21 mouse cellular contexts compared by ENCODE assay signal in genomic region chr15:100312346-100312745, GRCm38 (mm10). TPM values are rescaled to one million over a fixed set of nuclear protein-coding genes. Genes with fewer than 3 reads are reported as not detected.
DNase-seq lines count a peak whose midpoint lies in the region; ATAC-seq and TF ChIP-seq lines count a peak whose summit lies in the region.
"Had no signal": no experiment of that assay in that cellular context is flagged by ENCODE, and none has a peak within 500 bp of the region (broad histone marks: within the 10 kb centered on the region; RNA-seq: fewer than 3 reads in every experiment).

No protein-coding gene starts in this region.

- H3K9me3 ChIP-seq in forebrain, embryonic 16.5 days (ENCODE audit: control insufficient read depth, low read length), result no peaks in the 10 kb centered on the region
- H3K9me3 ChIP-seq: embryonic facial prominence, embryonic 13.5 days; neural tube, embryonic 12.5 days had no signal

- no peak overlapping the region for H3K4me2 ChIP-seq in forebrain, embryonic 16.5 days (ENCODE audit: low read length)
- H3K4me2 ChIP-seq: embryonic facial prominence, embryonic 13.5 days; liver, embryonic 11.5 days; neural tube, embryonic 12.5 days had no signal

- DNase-seq in kidney, adult 2 months, result peak; percentile 11
- no peak for DNase-seq in kidney, adult 8-10 months
- DNase-seq in 416B (ENCODE audit: low read depth), result peak; percentile 81
- DNase-seq in NIH3T3 (ENCODE audit: low read depth), result peak; percentile 2
- DNase-seq in cerebellum, adult 18-20 months, result no peak
- DNase-seq: kidney, postnatal 10 days; layer of hippocampus, adult 9-11 months; midbrain, embryonic 14.5 days; right cerebral cortex, postnatal 14 days; thymus, adult 18-20 months had no signal

- TF ChIP-seq POLR2A in kidney, adult 2 months (IDR thresholded peaks at IDR 0.05; ENCODE audit: low read depth, low read length), result no peak

- H3K36me3 ChIP-seq in kidney, adult 2 months (ENCODE audit: control insufficient read depth, insufficient read depth, low read length), result peaks cover 1% of the 10 kb centered on the region; the same call in 1 of the 2 replicates
- H3K36me3 ChIP-seq in forebrain, embryonic 16.5 days (ENCODE audit: control insufficient read depth, insufficient read depth), result no peaks in the 10 kb centered on the region
- H3K36me3 ChIP-seq: neural tube, embryonic 12.5 days had no signal

- no peak overlapping the region for H3K9ac ChIP-seq in forebrain, embryonic 16.5 days (replicated peaks; ENCODE audit: low read depth, low read length)
- H3K9ac ChIP-seq: embryonic facial prominence, embryonic 13.5 days; neural tube, embryonic 12.5 days had no signal

- H3K27me3 ChIP-seq in kidney, adult 2 months (replicated peaks; ENCODE audit: control insufficient read depth, insufficient read depth, low read length), result no peaks in the 10 kb centered on the region
- H3K27me3 ChIP-seq in forebrain, embryonic 16.5 days (replicated peaks; ENCODE audit: control insufficient read depth, insufficient read depth, low read length), result no peaks in the 10 kb centered on the region
- H3K27me3 ChIP-seq: embryonic facial prominence, embryonic 13.5 days; neural tube, embryonic 12.5 days; Patski had no signal

- peak; percentile 36 for ATAC-seq in megakaryocyte, adult 5-6 weeks (ENCODE audit: poor library complexity, severe bottlenecking)
- ATAC-seq in forebrain, embryonic 16.5 days, result no peak
- ATAC-seq: hindbrain, postnatal 0 days; Patski had no signal

- no peak overlapping the region for H3K4me3 ChIP-seq in kidney, adult 2 months (ENCODE audit: insufficient read depth, low read depth, low read length)
- H3K4me3 ChIP-seq in forebrain, embryonic 16.5 days (replicated peaks; ENCODE audit: low read length), result no peak overlapping the region
- H3K4me3 ChIP-seq: embryonic facial prominence, embryonic 13.5 days; neural tube, embryonic 12.5 days had no signal

- no peak overlapping the region for H3K27ac ChIP-seq in kidney, adult 2 months (ENCODE audit: insufficient read depth, low read depth, low read length)
- no peak overlapping the region for H3K27ac ChIP-seq in forebrain, embryonic 16.5 days (ENCODE audit: low read length)
- H3K27ac ChIP-seq: embryonic facial prominence, embryonic 13.5 days; hindbrain, postnatal 0 days; neural tube, embryonic 12.5 days had no signal

- 69% methylated on average over 2 of the region's 2 CpGs for WGBS in kidney, adult 2 months
- 95% methylated on average over 2 of the region's 2 CpGs for WGBS in forebrain, embryonic 16.5 days

- H3K4me1 ChIP-seq in kidney, adult 2 months (ENCODE audit: control insufficient read depth, insufficient read depth, low read length), result peaks cover 9% of the 10 kb centered on the region
- no peaks in the 10 kb centered on the region for H3K4me1 ChIP-seq in forebrain, embryonic 16.5 days (replicated peaks; ENCODE audit: control insufficient read depth, insufficient read depth, low read length)
- H3K4me1 ChIP-seq: embryonic facial prominence, embryonic 13.5 days; neural tube, embryonic 12.5 days had no signal

- TF ChIP-seq CTCF in kidney, adult 2 months (conservative IDR thresholded peaks at IDR 0.05; ENCODE audit: insufficient read depth, insufficient read length, low read depth, low read length), result no peak

RNA-seq across cellular contexts. Expression of gene Mettl7a1, which starts 8.4 kb away (rescaled TPM):
- 370 and 430 TPM in 2 replicates for polyA plus RNA-seq in kidney, adult 2 months (2012; rRNA removed)
- 21.4 and 25.2 TPM in 2 replicates for total RNA-seq in megakaryocyte, adult 5-6 weeks (2015)
- 59.4 and 64.4 TPM in 2 replicates for total RNA-seq in megakaryocyte, adult 5-6 weeks (2017)
- 3.1 and 3.8 TPM in 2 replicates for polyA plus RNA-seq in forebrain, embryonic 16.5 days (2015; fragmentation: Nextera tagmentation; extraction: Ambion mirVana)

RNA-seq across cellular contexts. Expression of gene Mettl7a3, which starts 22.4 kb away (rescaled TPM):
- polyA plus RNA-seq in kidney, adult 2 months (2012; rRNA removed), result 0.11 and 0.15 TPM in 2 replicates
- not detected in 2 replicates for total RNA-seq in megakaryocyte, adult 5-6 weeks (2015)
- not detected in 2 replicates for total RNA-seq in megakaryocyte, adult 5-6 weeks (2017)
- polyA plus RNA-seq in forebrain, embryonic 16.5 days (2015; fragmentation: Nextera tagmentation; extraction: Ambion mirVana), result not detected in 2 replicates
- polyA plus RNA-seq: heart, embryonic 14.5 days; liver, embryonic 11.5 days; midbrain, embryonic 14.5 days had no signal

RNA-seq across cellular contexts. Expression of gene Tmprss12, which starts 31.7 kb away (rescaled TPM):
- polyA plus RNA-seq in kidney, adult 2 months (2012; rRNA removed), result 0.14 TPM in 1 of 2 replicates, not detected in the other
- total RNA-seq in megakaryocyte, adult 5-6 weeks (2015), result not detected in 2 replicates
- not detected in 2 replicates for total RNA-seq in megakaryocyte, adult 5-6 weeks (2017)
- polyA plus RNA-seq in forebrain, embryonic 16.5 days (2015; fragmentation: Nextera tagmentation; extraction: Ambion mirVana), result not detected in 2 replicates
- total RNA-seq: adrenal gland, adult 18-20 months; gastrocnemius, postnatal 4 days; hindbrain, postnatal 0 days; left cerebral cortex, postnatal 10 days had no signal
- polyA plus RNA-seq: embryonic facial prominence, embryonic 13.5 days; heart, embryonic 14.5 days; hindbrain, postnatal 0 days; liver, embryonic 11.5 days; midbrain, embryonic 14.5 days; neural tube, embryonic 12.5 days; Patski had no signal

RNA-seq across cellular contexts. Expression of gene Methig1, which starts 40.6 kb away (rescaled TPM):
- 16.5 and 16.6 TPM in 2 replicates for polyA plus RNA-seq in kidney, adult 2 months (2012; rRNA removed)
- not detected in 2 replicates for total RNA-seq in megakaryocyte, adult 5-6 weeks (2015)
- not detected in 2 replicates for total RNA-seq in megakaryocyte, adult 5-6 weeks (2017)
- polyA plus RNA-seq in forebrain, embryonic 16.5 days (2015; fragmentation: Nextera tagmentation; extraction: Ambion mirVana), result not detected in 2 replicates
- total RNA-seq: gastrocnemius, postnatal 4 days; left cerebral cortex, postnatal 10 days had no signal
- polyA plus RNA-seq: embryonic facial prominence, embryonic 13.5 days; heart, embryonic 14.5 days; hindbrain, postnatal 0 days; liver, embryonic 11.5 days; midbrain, embryonic 14.5 days had no signal

RNA-seq across cellular contexts. Expression of gene Mettl7a2, which starts 40.7 kb away (rescaled TPM):
- polyA plus RNA-seq in kidney, adult 2 months (2012; rRNA removed), result 74.0 and 96.6 TPM in 2 replicates
- total RNA-seq in megakaryocyte, adult 5-6 weeks (2015), result not detected in 2 replicates
- total RNA-seq in megakaryocyte, adult 5-6 weeks (2017), result not detected in 2 replicates
- not detected in 2 replicates for polyA plus RNA-seq in forebrain, embryonic 16.5 days (2015; fragmentation: Nextera tagmentation; extraction: Ambion mirVana)
- total RNA-seq: hindbrain, postnatal 0 days had no signal
- polyA plus RNA-seq: embryonic facial prominence, embryonic 13.5 days; heart, embryonic 14.5 days; hindbrain, postnatal 0 days; liver, embryonic 11.5 days; midbrain, embryonic 14.5 days had no signal

Comparison
In these comparisons a context has a peak if more than half of its experiments do, and no peak if none do; other contexts are left out.
1. DNase-seq: peak in kidney, adult 2 months (single experiment), 416B (single experiment) and NIH3T3 (single experiment); none in kidney, adult 8-10 months (0 of 2) and cerebellum, adult 18-20 months (0 of 2).
2. RNA of gene Mettl7a1, which starts 8.4 kb away (polyA plus RNA-seq): 370 to 430 TPM in kidney, adult 2 months; 3.1 to 3.8 TPM in forebrain, embryonic 16.5 days; every median in the first group is over 10 times any median in the second.